Mouse (Mus musculus): ENCODE measurements around the gene 3110082I17Rik. TPM values are rescaled to one million over a fixed set of nuclear protein-coding genes. Genes with fewer than 3 reads are reported as not detected.

Gene 3110082I17Rik
- polyA plus RNA-seq, 1 experiment from 2014 or later, result 21.3 TPM

DNA sequence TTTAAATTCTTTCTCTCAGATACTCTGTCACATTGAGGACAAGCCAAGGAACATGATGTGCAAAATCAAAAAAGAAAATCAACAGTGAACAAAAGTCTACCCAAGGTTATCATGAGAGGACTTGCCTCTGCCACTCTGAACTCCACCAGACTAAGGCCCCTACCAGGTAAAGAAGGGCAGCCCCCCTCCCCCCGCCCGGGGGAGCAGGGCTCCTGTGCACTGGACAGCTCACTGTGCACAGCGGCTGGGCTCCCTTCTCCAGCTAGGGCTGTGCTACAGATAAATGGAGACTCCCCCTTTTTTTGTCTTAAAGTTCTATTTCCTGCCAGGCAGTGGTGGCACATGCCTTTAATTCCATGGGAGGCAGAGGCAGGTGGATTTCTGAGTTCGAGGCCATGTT is 22.6 kb downstream of the 3110082I17Rik start:
- H3K9me3 ChIP-seq (replicated peaks), result no peaks in the 10 kb centered on the region
- ATAC-seq (ENCODE audit: insufficient number of reproducible peaks, low FRiP score), result no peak
- H3K4me3 ChIP-seq, result no peak overlapping the region
- no peaks in the 10 kb centered on the region for H3K36me3 ChIP-seq
- H3K4me2 ChIP-seq, result no peak overlapping the region
- no peaks in the 10 kb centered on the region for H3K4me1 ChIP-seq (replicated peaks)
- H3K27me3 ChIP-seq (replicated peaks), result peaks cover 20% of the 10 kb centered on the region
- 83% methylated on average over 4 of the region's 4 CpGs for WGBS
- H3K27ac ChIP-seq (ENCODE audit: poor library complexity, severe bottlenecking), result no peak overlapping the region
- no peak overlapping the region for H3K9ac ChIP-seq

DNA sequence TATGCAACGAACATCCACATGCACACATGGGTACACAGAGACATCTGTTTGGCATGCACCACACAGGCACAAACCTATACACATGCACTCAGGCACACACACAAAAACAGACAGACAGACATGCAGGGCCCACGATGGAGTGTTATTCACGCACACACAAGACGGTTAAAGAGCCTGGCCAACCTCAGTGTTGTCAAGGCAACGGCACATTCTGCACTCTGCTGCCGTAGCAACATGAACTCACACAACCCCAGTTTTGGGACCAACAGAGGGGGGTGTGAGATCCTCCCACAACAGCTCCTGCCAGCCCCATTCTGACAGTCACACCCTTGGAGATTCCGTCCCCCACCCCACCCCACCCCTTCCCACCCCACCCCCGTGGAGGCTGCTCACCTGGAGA is 25.4 kb downstream of the 3110082I17Rik start:
- 74% methylated on average over 8 of the region's 8 CpGs for WGBS

GRCm38 (mm10) chr5:139433842-139434568 is 26.3 kb downstream of the 3110082I17Rik start:
- H3K4me1 ChIP-seq (replicated peaks), result peaks cover 12% of the 10 kb centered on the region
- H3K9ac ChIP-seq, result no peak overlapping the region
- no peaks in the 10 kb centered on the region for H3K9me3 ChIP-seq (replicated peaks)
- H3K4me3 ChIP-seq, result no peak overlapping the region
- no peak for ATAC-seq (ENCODE audit: insufficient number of reproducible peaks, low FRiP score)
- H3K27me3 ChIP-seq (replicated peaks), result peaks cover 41% of the 10 kb centered on the region
- H3K27ac ChIP-seq (ENCODE audit: poor library complexity, severe bottlenecking), result no peak overlapping the region
- no peak overlapping the region for H3K4me2 ChIP-seq
- 71% methylated on average over 9 of the region's 9 CpGs for WGBS
- H3K36me3 ChIP-seq, result no peaks in the 10 kb centered on the region

More for the DNA sequence above, 25.4 kb downstream of the 3110082I17Rik start:
- H3K9me3 ChIP-seq (replicated peaks), result no peaks in the 10 kb centered on the region
- peaks cover 34% of the 10 kb centered on the region; the same call in 1 of the 2 replicates for H3K27me3 ChIP-seq (replicated peaks)
- no peak overlapping the region for H3K27ac ChIP-seq (ENCODE audit: poor library complexity, severe bottlenecking)
- H3K4me3 ChIP-seq, result no peak overlapping the region
- H3K9ac ChIP-seq, result no peak overlapping the region
- H3K36me3 ChIP-seq, result no peaks in the 10 kb centered on the region
- H3K4me1 ChIP-seq (replicated peaks), result peaks cover 6% of the 10 kb centered on the region
- no peak overlapping the region for H3K4me2 ChIP-seq
- no peak for ATAC-seq (ENCODE audit: insufficient number of reproducible peaks, low FRiP score)

DNA sequence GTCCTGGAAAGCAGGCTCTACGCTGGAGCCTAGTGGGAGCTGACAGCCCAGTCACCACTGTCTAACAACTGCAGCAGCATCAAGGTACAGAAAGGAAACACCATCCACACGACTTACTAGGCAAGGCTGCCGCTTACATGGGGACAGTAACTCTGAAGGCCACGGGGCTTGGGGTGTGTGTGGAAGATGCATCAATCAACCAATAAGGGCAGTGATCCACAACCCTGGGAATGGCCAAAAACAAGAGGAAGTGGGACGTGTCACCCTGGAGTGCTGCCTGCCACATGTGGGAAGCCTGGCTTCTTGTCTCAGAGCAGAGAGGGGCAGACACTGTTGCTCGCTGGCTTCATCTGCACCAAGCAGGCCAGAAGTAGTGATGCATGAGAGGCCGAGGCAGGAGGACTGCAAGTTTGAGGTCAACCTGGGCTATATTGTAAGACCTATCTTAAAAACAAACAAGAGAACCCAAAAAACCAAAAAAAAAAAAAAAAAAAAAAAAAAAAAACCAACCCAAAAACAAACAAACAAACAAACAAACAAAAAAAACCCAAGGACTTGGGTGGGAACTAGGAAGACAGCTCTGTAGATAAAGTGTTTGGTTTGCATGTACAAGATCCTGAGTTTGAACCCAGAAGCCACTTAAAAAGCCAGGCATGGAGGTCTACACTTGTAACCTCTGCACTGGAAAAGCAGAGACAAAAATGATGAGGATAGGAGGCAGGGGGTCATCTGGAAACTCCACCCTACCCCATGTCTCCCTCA is 27.4 kb downstream of the 3110082I17Rik start:
- no peak for ATAC-seq (ENCODE audit: insufficient number of reproducible peaks, low FRiP score)
- H3K27ac ChIP-seq (ENCODE audit: poor library complexity, severe bottlenecking), result no peak overlapping the region
- H3K4me1 ChIP-seq (replicated peaks), result peaks cover 14% of the 10 kb centered on the region
- peaks cover 43% of the 10 kb centered on the region for H3K27me3 ChIP-seq (replicated peaks)
- H3K9me3 ChIP-seq (replicated peaks), result no peaks in the 10 kb centered on the region
- H3K9ac ChIP-seq, result no peak overlapping the region
- 73% methylated on average over 7 of the region's 7 CpGs for WGBS
- H3K4me3 ChIP-seq, result no peak overlapping the region
- no peak overlapping the region for H3K4me2 ChIP-seq
- no peaks in the 10 kb centered on the region for H3K36me3 ChIP-seq

DNA sequence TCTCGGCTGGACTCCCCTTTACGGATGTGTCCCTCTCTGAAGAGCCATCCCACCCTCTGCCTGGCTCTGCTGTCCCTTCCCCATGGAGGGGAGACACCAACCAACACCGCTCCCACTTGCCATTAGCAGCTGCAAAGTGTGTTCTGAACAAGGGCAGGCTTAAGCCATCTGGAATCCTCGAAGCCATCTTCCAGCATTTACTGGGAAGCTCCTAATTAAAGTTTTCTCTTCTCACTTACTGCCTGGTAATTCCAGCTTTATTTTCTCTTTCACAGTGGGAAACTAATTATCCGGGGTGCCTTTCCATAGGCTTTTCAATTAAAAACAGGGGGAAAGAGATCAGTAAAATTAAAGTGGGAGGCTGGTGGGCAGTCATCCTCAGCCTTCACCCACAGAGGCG is 28.0 kb downstream of the 3110082I17Rik start:
- 78% methylated on average over 6 of the region's 6 CpGs for whole genome bisulfite sequencing
- no peak overlapping the region for H3K9ac ChIP-seq
- no peaks in the 10 kb centered on the region for H3K9me3 ChIP-seq (replicated peaks)
- no peak overlapping the region for H3K27ac ChIP-seq (ENCODE audit: poor library complexity, severe bottlenecking)
- H3K36me3 ChIP-seq, result no peaks in the 10 kb centered on the region
- H3K4me3 ChIP-seq, result no peak overlapping the region
- H3K27me3 ChIP-seq (replicated peaks), result peaks cover 46% of the 10 kb centered on the region
- H3K4me2 ChIP-seq, result no peak overlapping the region
- peaks cover 15% of the 10 kb centered on the region for H3K4me1 ChIP-seq (replicated peaks)
- no peak for ATAC-seq (ENCODE audit: insufficient number of reproducible peaks, low FRiP score)

- no peaks in the 10 kb centered on the region for H3K36me3 ChIP-seq
- H3K27ac ChIP-seq (ENCODE audit: poor library complexity, severe bottlenecking), result no peak overlapping the region
- no peak overlapping the region for H3K4me3 ChIP-seq
- no peak overlapping the region for H3K9ac ChIP-seq
- no peak for ATAC-seq (ENCODE audit: insufficient number of reproducible peaks, low FRiP score)
- WGBS, result 44% methylated on average over 12 of the region's 12 CpGs
- H3K4me1 ChIP-seq (replicated peaks), result peaks cover 15% of the 10 kb centered on the region
- no peak overlapping the region for H3K4me2 ChIP-seq
- H3K9me3 ChIP-seq (replicated peaks), result no peaks in the 10 kb centered on the region
- H3K27me3 ChIP-seq (replicated peaks), result peaks cover 71% of the 10 kb centered on the region
Observed at GRCm38 (mm10) chr5:139429818-139430341, 30.4 kb downstream of the 3110082I17Rik start.

- H3K27ac ChIP-seq (ENCODE audit: poor library complexity, severe bottlenecking), result no peak overlapping the region
- H3K4me2 ChIP-seq, result no peak overlapping the region
- H3K4me3 ChIP-seq, result no peak overlapping the region
- no peaks in the 10 kb centered on the region for H3K9me3 ChIP-seq (replicated peaks)
- peaks cover 19% of the 10 kb centered on the region for H3K4me1 ChIP-seq (replicated peaks)
- peaks cover 76% of the 10 kb centered on the region for H3K27me3 ChIP-seq (replicated peaks)
- no peaks in the 10 kb centered on the region for H3K36me3 ChIP-seq
- 69% methylated on average over 9 of the region's 9 CpGs for WGBS
- no peak for ATAC-seq (ENCODE audit: insufficient number of reproducible peaks, low FRiP score)
- no peak overlapping the region for H3K9ac ChIP-seq
Observed at GRCm38 (mm10) chr5:139427989-139428388, 32.3 kb downstream of the 3110082I17Rik start.

DNA sequence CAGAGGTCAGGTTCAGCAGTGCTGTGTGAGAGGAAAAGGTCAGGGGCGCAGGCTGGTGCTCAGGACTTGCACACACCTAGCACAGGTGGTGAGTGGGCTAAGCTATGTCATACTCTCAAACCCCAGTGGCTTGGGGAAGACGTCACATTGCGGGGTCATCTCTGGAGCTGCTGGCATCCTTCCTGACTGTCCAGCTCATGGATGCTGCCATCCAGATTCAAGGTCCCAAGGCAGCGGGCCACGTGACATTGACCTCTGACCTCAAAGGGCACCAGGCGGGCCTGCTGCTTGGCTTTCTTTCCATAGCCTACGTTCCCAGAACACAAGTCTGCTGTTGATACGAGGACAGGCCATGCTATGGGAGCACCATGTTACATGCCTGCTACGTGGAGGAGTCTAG is 33.3 kb downstream of the 3110082I17Rik start:
- no peak overlapping the region for H3K9ac ChIP-seq
- H3K4me3 ChIP-seq, result no peak overlapping the region
- no peak for ATAC-seq (ENCODE audit: insufficient number of reproducible peaks, low FRiP score)
- peaks cover 22% of the 10 kb centered on the region for H3K4me1 ChIP-seq (replicated peaks)
- no peaks in the 10 kb centered on the region for H3K9me3 ChIP-seq (replicated peaks)
- no peak overlapping the region for H3K4me2 ChIP-seq
- WGBS, result 88% methylated on average over 9 of the region's 9 CpGs
- H3K27ac ChIP-seq (ENCODE audit: poor library complexity, severe bottlenecking), result no peak overlapping the region
- peaks cover 78% of the 10 kb centered on the region for H3K27me3 ChIP-seq (replicated peaks)
- H3K36me3 ChIP-seq, result no peaks in the 10 kb centered on the region

GRCm38 (mm10) chr5:139425198-139425597 is 35.1 kb downstream of the 3110082I17Rik start:
- H3K36me3 ChIP-seq, result no peaks in the 10 kb centered on the region
- ATAC-seq (ENCODE audit: insufficient number of reproducible peaks, low FRiP score), result no peak
- no peaks in the 10 kb centered on the region for H3K9me3 ChIP-seq (replicated peaks)
- WGBS, result 67% methylated on average over 9 of the region's 9 CpGs
- H3K4me2 ChIP-seq, result no peak overlapping the region
- H3K4me3 ChIP-seq, result no peak overlapping the region
- H3K27me3 ChIP-seq (replicated peaks), result peaks cover 79% of the 10 kb centered on the region
- no peak overlapping the region for H3K27ac ChIP-seq (ENCODE audit: poor library complexity, severe bottlenecking)
- H3K9ac ChIP-seq, result no peak overlapping the region
- H3K4me1 ChIP-seq (replicated peaks), result peaks cover 23% of the 10 kb centered on the region

GRCm38 (mm10) chr5:139423026-139423865 is 37.1 kb downstream of the 3110082I17Rik start, which contains the start of gene Gper1:
TSS of gene Gper1 (plus strand) at chr5:139423151.
- H3K9me3 ChIP-seq (replicated peaks), result no peaks in the 10 kb centered on the region
- H3K4me2 ChIP-seq, result peak within 1 kb of the TSS; percentile 43
- H3K27ac ChIP-seq (ENCODE audit: poor library complexity, severe bottlenecking), result no peak within 1 kb of the TSS
- H3K36me3 ChIP-seq, result no peaks in the 10 kb centered on the region
- peaks cover 79% of the 10 kb centered on the region for H3K27me3 ChIP-seq (replicated peaks)
- WGBS, result 60% methylated on average over 21 of the region's 21 CpGs
- ATAC-seq (ENCODE audit: insufficient number of reproducible peaks, low FRiP score), result no peak
- H3K9ac ChIP-seq, result 0 out of 2 replicates have a peak within 1 kb of the TSS, but pooled peaks have one; percentile 31
- peaks cover 27% of the 10 kb centered on the region for H3K4me1 ChIP-seq (replicated peaks)
- peak within 1 kb of the TSS; percentile 20; the same call in 1 of the 2 replicates for H3K4me3 ChIP-seq
